Mouse (Mus musculus) testis, postnatal 10 days (tissue): ENCODE measurements around the gene Gm21775.
"Not testable (repeated sequence)": the region's sequence is repeated elsewhere in the genome, so short reads cannot be mapped to it uniquely, and the experiment has no call there.

Source experiments
- DNase-seq: peaks from one replicate; pipeline ENCODE4 v3.0.0; 2021; ENCODE audit warnings: low spot score

Gm21775 gene

GRCm38 (mm10) chrY:10553153-10553552 lies at the start of gene Gm21775:
Gm21775 (plus strand) TSS chrY:10553453.
- DNase-seq = not testable (repeated sequence)

GRCm38 (mm10) chrY:10535942-10536341 lies 17.3 kb upstream of the Gm21775 start, which contains the start of gene Gm20737:
Gm20737 (minus strand) TSS chrY:10536042.
- DNase-seq = not testable (repeated sequence)
